Mouse (Mus musculus) testis, postnatal 14 days (tissue): ENCODE measurements at regions not wholly inside any gene's neighbourhood (a gene's known extent, or its start where the extent isn't known, plus 50 kb on each side); places are given as distances from the start of the nearest gene placed in this dataset.

Experiments
- DNase-seq: peaks from one replicate; pipeline ENCODE4 v3.0.0; 2021; ENCODE audit warnings: low spot score

DNA sequence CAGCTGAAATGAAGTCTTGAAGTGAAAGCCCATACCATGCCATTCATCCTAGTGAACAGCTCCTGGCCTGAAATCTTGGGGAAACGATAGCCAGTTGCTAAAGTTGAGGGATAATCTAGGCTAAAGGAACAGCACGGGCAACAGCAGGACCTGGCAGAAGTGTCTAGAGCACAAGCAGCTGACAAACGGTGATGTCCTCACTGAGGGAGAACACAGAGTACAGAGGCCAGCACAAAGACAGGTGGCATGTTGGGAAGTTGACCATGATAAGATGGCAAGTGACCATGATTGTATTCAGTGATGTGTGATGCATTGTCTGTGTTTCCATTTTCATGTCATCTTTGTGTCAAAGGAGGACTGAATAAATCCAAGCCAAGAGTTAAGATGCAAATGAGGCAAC is 212.4 kb upstream of the Ntm start:
- DNase-seq: no peak

DNA sequence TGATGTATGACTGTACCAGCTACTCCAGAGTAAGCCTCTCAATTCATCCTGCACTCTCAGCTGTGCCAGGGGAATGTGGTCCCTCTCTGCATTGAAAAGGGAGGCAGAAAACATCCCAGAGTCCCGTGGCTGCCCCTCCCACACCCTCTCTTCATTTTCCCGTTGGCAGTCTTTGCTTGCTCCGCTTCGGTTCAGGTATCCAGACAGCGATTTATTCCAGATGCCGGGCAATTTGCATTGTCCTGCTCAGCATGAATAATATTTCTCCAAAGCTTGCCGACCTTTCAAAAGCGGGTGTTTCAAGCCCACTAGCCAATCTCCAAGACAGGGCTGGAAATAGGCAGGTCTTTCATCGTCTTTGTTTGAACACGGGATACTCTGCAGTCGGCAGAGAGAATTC is 220.5 kb upstream of the Ntm start:
- no peak for DNase-seq

DNA sequence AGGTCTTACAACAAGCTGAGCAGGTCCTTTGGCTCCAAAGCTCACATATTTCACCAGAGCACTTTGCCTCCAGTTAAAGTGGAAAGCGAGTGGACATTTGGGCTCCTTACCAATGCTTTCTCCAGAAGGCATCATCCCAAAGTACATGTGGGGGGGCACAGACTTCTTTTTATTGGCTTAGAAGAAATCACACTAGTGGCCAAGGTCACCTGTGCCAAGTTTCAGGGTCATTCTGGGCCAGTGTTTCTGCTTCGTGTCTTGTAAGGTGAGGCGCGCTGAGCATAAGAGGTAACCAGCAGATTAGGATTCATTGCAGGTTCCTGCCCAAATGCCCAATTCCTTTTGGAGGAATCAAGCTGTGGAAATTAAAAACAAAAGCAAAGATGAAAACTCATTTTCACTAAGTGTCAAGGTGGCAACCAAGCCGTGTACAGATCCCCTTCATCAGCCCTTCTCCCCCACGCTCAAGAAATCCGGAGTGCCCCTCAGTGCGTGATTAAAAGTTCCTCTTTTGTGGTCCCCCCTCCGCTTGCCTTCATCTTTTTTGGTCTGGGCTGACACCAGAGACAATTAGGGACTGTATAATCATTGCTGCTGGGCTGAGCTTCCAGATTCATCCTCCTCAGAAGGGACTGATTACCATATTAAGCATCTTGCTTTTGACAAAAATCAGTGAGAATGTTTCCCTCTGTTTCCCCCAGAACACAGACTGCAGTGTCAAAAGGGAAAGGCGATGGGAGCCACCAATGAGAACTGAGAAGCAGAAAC is 222.2 kb upstream of the Ntm start:
- no peak for DNase-seq

DNA sequence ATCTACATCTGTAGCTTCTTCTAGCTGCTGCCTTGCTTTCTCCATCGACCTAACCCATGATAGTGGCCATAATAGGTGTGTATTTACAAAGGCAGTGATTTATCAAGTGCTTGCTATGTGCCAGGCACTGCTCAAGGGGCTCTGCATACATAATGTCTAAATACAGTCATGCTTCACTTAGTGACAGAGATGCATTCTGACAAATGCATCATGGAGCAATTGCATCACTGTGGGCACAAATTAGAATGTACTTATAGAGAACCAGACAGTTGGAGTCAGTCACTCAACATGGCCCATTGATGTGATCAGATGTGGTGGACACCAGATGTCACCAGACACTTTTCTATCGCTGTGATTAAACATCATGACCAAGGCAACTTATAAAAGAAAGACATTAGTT is 223.3 kb upstream of the Ntm start:
- no peak for DNase-seq

DNA sequence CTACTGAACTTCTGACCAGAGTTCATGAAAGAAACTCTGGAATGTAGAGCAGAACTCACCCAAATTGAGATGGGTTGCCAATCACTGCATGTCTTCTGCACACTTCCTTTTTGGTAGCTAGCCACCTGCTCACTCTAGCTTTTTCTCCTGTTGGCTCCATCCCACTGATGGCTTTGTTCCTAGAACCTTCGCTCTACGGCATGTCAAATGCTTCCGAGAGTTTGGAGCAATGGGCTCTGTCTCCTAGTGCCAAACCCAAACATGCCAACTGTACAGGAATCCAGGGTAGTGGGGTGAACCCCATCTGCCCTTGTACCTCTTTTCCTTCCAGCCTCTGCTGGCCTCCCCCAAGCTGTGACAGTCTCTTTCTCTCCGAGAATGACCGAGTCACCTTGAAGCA is 227.1 kb upstream of the Ntm start:
- DNase-seq: no peak

DNA sequence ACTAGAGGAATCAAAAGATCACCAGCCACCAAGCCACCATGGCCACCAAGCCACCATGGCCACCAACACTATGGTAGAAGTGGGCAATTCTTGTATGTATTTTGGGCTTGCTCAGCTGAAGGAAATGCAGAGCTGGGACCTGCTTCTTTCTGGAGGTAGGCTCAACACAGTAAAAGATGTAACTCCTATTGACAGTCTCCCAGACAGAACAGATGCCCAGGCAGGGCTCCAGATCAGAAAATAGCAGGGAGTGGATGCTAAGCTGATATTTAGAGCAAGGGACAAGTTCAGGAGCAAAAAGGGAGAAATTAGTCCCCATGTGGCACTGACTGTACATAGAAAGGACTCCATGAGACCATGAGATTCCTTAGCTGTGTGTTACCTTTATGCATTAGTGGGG is 228.2 kb upstream of the Ntm start:
- DNase-seq: no peak

GRCm38 (mm10) chr9:30191902-30192301 is 229.0 kb upstream of the Ntm start:
- no peak for DNase-seq

DNA sequence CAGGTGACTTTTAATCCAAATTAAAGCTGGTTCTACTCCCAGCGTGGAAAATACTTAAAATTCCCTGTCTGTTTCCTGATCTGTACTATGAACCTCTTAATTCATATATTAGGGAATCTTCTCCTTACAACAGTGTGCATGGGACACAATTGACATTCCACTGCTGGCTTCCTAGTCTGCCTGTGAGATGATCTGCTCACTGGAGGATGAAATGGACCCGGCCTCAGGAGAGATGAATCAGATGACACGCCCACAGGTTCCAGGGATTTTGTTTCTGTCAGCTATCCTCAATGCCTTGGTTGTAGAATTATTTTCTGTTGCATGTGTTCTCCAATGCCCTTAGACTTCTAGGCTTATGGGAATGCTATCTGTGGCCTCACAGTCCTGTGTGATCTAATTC is 231.9 kb upstream of the Ntm start:
- no peak for DNase-seq

DNA sequence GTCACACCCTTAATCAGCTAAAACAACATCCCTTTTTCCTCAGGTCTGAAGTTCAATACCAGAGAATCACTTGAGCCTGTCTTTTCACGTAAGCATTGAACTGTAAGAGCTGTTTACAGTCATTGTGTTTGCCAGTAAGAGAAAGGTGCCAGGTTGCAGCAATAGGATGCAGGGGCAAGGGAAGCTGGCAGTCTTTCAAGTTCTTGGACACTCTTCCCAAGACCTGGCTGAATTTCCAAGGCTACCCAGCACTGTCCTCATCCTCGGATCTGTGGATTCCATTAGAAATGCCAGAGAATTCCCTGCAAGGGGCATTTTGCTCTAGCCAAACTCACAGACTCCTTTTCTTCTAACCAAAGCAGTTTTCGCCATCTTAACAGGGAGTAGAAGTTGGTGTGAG is 224.5 kb upstream of the Snx19 start:
- no peak for DNase-seq

DNA sequence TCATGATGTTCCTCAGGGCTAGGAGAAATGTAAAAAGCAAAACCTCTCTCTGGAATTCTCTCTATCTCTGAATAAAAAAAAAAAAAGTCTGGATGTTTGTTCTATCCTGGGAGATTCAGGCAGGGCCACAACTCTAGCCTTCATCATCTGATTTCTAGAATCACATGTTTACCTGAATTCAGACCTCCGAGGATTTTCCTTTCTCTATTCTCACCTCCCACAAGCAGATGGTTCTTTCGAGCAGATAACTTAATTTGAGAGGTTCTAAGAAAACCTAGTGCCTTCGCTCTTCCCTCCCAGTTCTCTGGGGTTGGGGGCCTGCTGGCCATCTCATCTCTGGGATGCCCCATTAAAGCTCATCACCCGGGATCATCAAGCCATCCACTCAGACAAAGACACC is 219.3 kb upstream of the Snx19 start:
- no peak for DNase-seq

GRCm38 (mm10) chr9:30209806-30210205 is 217.1 kb upstream of the Snx19 start:
- DNase-seq: no peak

- DNase-seq: no peak
Observed at GRCm38 (mm10) chr9:30212471-30213075, 214.3 kb upstream of the Snx19 start.

DNA sequence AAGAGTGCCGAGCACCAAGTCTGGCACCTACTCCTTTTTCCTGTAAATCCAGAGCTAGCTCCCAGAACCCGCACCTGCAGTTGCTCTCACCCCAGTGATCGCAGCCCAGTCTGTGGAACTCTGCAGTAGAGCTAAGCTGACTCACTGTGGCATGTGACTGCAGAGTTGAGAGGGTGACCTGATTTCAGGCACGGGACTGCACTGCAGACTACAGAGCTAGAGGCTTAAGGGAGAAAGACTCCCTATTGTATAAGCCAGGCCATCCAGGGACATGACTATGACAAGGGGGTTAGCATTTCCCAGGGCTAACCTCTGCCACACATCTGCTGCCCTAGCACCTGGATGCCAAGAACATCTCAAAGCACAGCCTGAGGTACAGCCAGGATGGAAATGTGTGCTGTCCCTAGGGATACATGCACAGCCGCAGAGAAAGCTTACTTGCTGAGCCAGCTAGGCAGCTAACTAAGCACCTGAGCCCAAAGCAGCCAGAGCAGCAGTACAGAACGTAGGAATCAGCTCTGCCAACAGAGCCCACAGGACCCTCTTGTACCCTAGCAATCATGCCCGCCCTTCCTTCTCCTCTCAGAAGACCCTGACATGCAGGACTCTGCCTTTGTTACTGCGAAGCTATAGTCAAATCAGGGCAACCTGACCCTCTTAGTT is 192.3 kb upstream of the Snx19 start:
- DNase-seq: no peak

DNA sequence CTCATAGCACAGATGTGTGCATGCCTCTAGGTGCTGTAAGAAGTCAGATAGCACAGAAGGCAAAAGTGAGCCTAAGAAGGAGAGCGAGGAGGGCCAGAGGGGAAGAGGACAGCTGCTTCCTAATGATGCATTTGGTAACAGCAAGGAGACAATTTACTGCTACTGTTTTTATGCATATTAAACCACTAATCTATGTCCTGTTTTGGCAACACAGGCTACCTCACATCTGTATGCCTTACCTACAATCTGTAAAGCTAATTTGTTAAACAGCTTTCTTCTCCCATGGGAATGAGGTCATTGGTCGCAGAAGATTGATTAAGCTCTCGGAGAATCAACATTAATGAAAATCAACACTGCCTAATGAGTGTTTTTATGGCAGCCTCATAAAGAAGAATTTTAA is 191.1 kb upstream of the Snx19 start:
- no peak for DNase-seq

- DNase-seq: no peak
Observed at GRCm38 (mm10) chr9:30242107-30242506, 184.8 kb upstream of the Snx19 start.

GRCm38 (mm10) chr9:30264533-30265168 is 162.3 kb upstream of the Snx19 start:
- no peak for DNase-seq

- no peak for DNase-seq
Observed at GRCm38 (mm10) chr9:30271081-30271480, 155.8 kb upstream of the Snx19 start.

DNA sequence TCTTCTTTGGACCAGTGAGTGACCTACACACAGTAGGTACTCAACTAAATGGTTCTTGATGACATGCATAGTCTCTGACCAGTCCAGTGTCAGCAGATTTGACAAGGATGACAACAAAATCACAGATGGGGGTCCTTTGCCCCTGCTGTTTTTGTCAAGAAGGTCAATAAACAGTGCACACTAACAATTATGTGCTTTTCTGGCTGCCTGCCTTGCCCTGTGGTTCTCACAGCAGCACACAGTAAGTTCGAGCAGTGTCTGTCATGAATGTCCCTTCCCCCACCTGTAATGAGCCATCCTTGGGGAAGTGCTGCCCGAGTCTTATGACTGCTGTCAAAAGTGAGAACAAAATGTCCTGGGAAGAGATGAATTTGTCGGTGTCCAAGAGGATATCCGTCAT is 153.1 kb upstream of the Snx19 start:
- DNase-seq: no peak

GRCm38 (mm10) chr9:30278231-30278630 is 148.7 kb upstream of the Snx19 start:
- no peak for DNase-seq

DNA sequence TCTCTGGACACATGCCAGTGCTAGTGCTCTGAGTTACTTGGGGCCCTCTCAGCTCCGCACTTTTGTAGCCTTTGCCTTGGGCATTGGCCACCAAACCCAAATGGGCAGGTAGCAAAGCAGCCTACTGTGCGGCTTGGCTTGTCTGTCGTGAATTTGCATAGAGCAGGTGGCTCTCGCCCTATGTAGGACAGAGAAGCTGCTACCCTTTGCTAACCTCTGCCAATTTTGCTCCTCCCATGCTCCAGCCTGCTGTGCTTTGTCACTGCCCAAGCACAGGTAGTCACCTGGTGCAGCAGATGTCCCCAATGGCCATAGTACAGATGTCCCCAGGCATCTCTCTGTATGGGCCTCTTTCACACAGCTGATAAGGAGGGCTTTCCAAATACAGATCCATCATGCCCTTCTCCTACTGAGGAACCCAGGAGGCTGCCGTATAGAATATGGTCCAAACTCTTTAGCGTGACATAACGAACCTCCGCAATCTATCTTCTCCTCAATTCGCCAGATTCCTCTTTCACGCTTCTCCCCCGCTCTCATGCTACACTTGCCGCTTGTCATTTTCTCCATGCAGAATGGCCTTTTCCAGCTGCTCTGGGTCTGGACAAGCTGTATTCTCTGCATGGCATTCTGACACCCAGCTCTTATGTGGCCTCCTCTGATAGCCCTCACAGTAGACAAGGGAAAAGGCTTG is 143.7 kb upstream of the Snx19 start:
- no peak for DNase-seq

DNA sequence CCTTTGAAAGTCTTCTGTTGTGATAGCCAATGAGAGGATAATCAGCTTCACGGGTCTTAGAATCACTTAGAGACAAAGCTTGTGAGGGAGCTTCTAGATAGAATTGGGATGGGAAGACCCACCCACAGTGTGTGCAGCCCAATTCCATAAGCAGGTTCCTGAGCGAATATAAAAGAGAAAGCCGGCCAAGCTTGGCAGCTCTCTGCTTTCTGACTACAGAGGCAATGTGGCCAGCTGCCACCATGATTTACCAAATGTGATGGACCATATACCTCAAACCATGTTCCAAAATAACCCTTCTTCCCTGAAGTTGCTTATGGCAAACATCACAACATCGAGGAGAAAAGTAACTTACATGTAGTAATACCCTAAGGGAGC is 143.1 kb upstream of the Snx19 start:
- no peak for DNase-seq

- DNase-seq: no peak
Observed at GRCm38 (mm10) chr9:30284562-30285323, 142.2 kb upstream of the Snx19 start.
